Mouse (Mus musculus) gastrocnemius, postnatal 14 days (tissue): Measurements from ENCODE around the gene Dio1. TPM values are rescaled to one million over a fixed set of nuclear protein-coding genes. Genes with fewer than 3 reads are reported as not detected.

ENCODE experiments used
- DNase-seq: peaks from one replicate; pipeline ENCODE4 v3.0.0; 2021; ENCODE audit warnings: mixed read lengths
- intact Hi-C: fragments of 180-260 bp; cut with DNase I; formaldehyde crosslinking; loops from one replicate; pipeline ENCODE4 v1.15.1; 2025; ENCODE audit warnings: low total_unique reads
- total RNA-seq, 2 experiments: library from RNA; stranded (reverse); gene quantifications; 2 replicates each; pipeline ENCODE4 v1.2.3; 2021

Dio1 gene
- total RNA-seq, 2 experiments from 2014 or later = not detected

- intact Hi-C loops = no loop called here
- DNase-seq = no peak
Measured at GRCm38 (mm10) chr4:107252522-107252921, 54.4 kb downstream of the Dio1 start.

DNA sequence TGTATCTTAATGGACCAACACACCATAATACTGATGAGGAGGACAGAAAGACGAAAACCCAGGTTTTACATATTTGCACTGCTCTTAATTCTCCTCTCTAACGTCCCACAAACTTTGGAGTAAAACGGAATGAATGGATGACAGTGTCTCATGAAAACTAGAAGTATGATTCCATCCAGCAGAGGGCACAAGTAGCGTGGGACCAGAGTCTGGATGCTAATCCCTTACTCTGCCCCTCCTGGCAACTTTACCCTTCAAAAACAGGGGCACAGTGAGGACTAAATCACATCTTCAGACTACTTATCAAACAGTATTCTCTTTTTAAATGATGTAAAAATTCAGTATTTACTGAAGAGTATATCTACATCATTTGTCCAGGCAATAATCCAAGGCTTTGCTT, 56.5 kb downstream of the Dio1 start:
- DNase-seq = no peak
- intact Hi-C loops = loop anchor here (2.0 kb wide), 1 partner anchor 98 kb away; no protein-coding TSS in a partner anchor

- intact Hi-C loops = no loop called here
- DNase-seq = no peak
Measured at GRCm38 (mm10) chr4:107249471-107249870, 57.5 kb downstream of the Dio1 start.

GRCm38 (mm10) chr4:107248061-107248460, 58.9 kb downstream of the Dio1 start:
- intact Hi-C loops = no loop called here
- DNase-seq = no peak

DNA sequence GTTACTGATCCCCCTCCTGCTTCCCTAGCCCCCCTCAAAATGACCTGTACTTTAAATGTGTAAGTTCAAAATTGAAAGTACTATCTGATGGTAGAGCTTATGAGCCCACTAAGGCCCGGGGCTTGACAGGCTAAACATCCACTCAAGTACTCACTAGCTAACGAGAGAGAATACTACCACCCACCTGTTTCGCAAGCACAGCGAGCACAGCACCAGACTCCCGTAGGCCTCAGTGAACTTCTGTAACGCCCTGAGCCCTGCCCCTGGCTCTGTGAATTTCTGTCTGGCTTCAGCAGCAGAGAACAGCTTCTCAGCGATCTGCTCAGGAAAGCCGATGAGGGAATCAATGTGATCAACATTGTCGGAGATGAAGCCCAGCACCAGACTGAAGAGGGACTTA, 59.9 kb downstream of the Dio1 start:
- intact Hi-C loops = no loop called here
- DNase-seq = no peak

DNA sequence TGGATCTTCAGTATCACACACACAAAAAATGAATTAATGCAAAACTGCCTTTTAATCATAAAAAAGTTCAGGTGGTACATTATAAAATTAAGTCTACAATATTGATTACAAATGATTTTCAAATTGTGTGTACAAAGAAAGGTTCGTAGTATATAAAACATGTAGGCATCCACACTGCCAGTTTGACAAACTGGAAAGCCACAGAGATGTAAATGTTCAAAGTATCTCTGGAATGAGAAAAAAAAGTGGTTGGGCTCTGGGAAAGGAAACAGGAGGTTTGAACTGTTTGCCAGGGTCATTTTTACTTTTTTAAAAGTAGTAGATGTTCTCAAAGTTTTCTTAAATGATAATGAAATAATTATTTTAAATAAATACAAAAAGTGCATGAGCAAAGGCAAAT, 60.9 kb downstream of the Dio1 start:
- DNase-seq = no peak
- intact Hi-C loops = no loop called here

- no peak for DNase-seq
- intact Hi-C loops = no loop called here
Measured at GRCm38 (mm10) chr4:107245368-107245767, 61.6 kb downstream of the Dio1 start.

DNA sequence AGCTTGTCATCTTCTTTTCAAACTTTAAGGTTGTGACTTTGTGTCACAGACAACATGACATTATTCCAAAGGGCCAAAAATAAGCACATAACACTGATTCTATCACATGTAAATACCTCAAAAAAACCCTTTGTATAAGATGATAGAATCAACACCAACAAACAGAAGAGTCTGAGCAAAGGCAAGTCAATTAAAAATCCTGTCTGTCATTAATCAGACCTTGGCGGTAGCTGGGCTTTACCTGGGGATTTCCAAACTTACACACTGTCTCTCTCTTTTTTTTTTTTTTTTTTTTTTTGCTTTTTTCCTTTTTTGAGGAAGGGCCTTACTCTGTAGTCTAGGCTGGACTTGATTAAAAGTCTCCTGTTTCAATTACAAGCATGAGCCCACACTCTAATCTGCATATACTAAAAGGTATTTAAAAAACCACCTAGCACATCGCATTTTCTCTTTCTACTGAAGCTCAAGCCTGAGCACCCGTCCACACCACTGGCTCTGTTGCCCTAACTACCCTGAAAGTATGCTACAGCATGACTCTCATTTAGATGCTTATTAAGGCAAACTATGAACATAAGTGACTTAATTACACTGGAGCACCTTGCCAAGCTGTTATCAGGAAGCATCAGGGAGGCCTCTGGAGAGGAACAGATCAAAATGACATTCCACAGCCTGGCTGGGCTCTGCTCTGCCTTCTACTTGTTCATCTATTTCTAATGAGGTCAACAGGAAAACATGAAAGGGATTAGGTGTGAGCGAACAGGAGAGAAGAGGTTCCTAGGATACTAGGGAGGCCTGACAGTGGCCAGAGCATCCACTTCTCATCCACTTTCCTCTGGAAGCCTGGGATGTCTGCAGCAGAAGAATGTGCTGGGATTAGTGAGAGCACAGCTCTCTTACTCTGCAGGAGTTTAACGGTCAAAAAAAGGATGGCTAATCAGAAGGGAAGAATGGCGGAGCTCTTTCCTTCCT, 63.3 kb downstream of the Dio1 start:
- intact Hi-C loops = no loop called here
- no peak for DNase-seq

Other genes starting within 250 kb of the Dio1 start
- gene Mrpl37, start 240.3 kb downstream of the Dio1 start, total RNA-seq = 10 to 100 TPM; 75.8 to 84.3 TPM
- 10 to 100 TPM; 16.2 to 17.1 TPM for gene Cyb5rl, start 240.2 kb downstream of the Dio1 start, total RNA-seq
- not detected for gene Cdcp2, start 210.3 kb downstream of the Dio1 start, total RNA-seq
- 10 to 100 TPM; 89.6 to 98.8 TPM for gene Tmem59, start 128.8 kb downstream of the Dio1 start, total RNA-seq
- 10 to 100 TPM; 11.6 to 14.1 TPM for gene Tceanc2, start 128.1 kb downstream of the Dio1 start, total RNA-seq
- not detected for gene Ldlrad1, start 98.0 kb downstream of the Dio1 start, total RNA-seq
- 10 to 100 TPM; 12.6 to 14.7 TPM for gene Lrrc42, start 53.6 kb downstream of the Dio1 start, total RNA-seq
- 10 to 100 TPM; 13.7 to 14.1 TPM for gene Hspb11, start 53.6 kb downstream of the Dio1 start, total RNA-seq
- 10 to 100 TPM; 12.0 to 12.7 TPM for gene Yipf1, start 7.2 kb upstream of the Dio1 start, total RNA-seq
- 1 to 10 TPM; 7.4 to 8.0 TPM for gene Ndc1, start 60.6 kb upstream of the Dio1 start, total RNA-seq
- gene Glis1, start 127.4 kb upstream of the Dio1 start, total RNA-seq = under 1 TPM; 0.27 to 0.80 TPM